Mouse (Mus musculus) adrenal gland, adult 18-20 months (tissue): ENCODE results near the gene Rilp. TPM values are rescaled to one million over a fixed set of nuclear protein-coding genes. Genes with fewer than 3 reads are reported as not detected.
"Not testable (repeated sequence)": the region's sequence is repeated elsewhere in the genome, so short reads cannot be mapped to it uniquely, and the experiment has no call there.

Source experiments
- DNase-seq, 2 experiments: peaks; one replicate each; pipeline ENCODE4 v3.0.0; 2021 to 2022; ENCODE audit warnings: low spot score in 2 of 2
- microRNA-seq, 2 experiments: library from miRNA; unstranded; fragments of <30 nt; microRNA quantifications; one replicate each; pipeline ENCODE4 v1.2.0; 2021; ENCODE audit warnings: borderline number of aligned reads in 2 of 2
- total RNA-seq, 2 experiments: library from RNA; stranded (reverse); gene quantifications; 1 replicate in 1 of 2; 2 replicates in 1 of 2; pipeline ENCODE4 v1.2.3; 2021

The Rilp gene
- total RNA-seq, 2 experiments from 2014 or later: 11.5 to 20.8 TPM

DNA sequence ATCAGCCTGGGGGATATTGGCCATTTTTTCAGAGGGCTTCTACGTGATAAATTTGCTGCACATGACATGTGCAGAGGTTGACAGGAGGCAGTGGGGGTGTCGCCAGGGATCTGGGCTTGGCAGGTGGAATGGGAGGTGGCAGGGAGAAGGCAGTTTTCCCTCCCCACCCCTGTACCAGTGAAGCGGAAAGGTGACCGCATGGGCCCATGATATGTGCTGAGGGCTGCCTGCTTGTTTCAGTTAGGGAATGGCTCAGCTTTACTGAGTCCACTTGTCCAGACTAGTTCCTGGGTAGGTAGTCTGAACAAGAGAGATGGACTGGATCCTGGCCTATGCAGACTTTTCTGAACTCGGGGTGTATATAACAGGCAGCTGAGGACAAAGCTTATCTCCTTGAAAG, 41.4 kb downstream of the Rilp start:
- no peak for DNase-seq

DNA sequence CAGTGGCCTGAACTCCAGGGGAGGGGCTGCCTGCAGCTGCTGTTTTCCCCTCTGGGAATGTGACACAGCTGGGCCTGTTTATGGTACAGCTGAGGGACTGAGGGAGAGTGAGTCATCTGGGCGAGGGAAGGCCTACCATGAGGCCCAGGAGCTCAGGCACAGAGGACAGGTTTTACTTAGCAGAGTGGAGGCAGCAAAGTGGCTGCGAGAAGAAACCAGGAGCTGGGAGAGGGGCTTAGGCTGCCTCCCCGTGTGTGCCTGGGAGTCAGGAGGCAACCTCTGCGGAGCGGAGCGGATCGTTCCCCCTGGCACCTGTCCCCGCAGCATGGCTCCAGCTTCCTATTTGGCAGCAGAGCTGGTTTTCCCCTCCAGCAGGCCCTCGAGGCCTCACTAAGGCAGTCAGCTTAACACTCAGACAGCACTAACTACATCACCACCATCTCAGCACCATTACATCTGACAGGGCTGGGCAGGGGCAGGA, 42.1 kb downstream of the Rilp start:
- no peak for DNase-seq

DNA sequence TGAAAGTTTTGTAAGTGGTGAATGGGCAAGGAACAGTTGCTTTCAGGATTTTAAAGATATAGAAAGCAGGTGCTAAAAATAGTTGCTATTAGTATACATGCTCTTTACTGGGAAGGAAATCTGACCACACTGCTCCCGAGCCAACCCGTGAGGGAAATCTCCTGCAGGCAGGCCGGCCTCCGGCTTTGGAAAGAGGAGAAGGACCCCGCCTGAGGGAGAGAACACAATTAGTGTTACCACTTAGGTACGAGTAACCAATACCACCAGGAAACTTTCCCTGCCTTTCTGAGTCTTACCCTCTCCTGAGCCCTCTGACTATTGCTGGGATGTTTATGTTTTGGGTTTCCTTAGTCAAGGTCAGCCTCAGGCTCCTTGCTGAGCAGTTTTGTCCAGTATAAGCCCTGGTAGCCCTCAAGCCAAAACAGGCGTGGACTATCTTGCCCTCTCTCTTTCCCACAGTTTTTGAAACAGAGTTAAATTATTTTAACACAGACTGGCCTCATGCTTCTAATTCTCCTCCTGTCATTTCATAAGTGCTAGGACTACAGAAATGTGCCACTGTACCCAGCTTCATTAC, 43.1 kb downstream of the Rilp start:
- no peak for DNase-seq

DNA sequence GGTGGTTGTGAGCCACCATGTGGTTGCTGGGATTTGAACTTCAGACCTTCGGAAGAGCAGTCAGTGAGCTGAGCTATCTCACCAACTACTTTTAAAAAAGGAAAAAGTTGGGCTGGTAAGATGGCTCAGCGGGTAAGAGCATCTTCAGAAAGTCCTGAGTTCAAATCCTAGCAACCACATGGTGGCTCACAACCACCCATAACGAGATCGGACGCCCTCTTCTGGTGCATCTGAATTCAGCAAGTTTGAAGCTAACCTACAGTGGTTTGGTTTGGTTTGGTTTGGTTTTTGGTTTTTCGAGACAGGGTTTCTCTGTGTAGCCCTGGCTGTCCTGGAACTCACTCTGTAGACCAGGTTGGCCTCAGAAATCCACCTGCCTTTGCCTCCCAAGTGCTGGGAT, 46.1 kb downstream of the Rilp start:
- DNase-seq: not testable (repeated sequence)

DNA sequence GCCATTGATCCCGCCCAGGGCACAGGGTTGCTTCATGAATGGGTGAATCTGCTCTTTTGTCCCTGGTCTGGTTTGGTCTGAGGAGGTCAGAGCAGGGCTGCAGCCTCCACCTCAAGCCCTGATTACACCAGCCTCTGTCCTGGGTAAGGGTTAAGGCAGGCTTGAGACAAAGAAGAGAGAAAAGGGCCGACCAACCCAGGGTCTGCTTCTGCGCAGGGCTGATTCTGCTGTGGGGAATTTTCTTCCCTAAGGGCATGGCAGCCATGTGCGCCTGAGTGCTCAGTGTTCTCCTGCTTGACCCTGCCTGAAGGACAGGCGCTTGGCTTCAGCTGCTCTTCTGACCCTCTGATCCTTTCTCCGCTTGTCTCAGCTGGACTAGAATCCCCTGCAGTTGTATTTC, 47.2 kb downstream of the Rilp start:
- DNase-seq: no peak

DNA sequence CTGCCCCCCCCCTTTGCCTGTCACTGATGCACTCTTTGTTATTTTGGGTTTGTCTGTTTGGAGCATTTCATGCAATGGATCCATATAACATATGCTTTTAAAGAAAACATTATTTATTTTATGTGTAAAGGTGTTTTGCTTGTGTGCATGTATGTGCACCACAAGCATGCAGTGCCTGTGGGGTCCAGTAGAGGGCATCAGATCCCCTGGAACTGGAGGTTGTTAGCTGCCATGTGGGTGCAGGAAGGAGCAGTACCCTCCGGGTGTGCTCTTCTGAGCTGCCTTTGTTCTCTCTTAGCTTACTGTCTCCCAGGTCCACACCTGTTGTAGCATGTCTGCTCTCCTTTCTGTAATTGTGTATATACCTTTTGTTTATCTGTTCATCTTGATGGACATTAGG, 48.2 kb downstream of the Rilp start:
- DNase-seq: no peak

DNA sequence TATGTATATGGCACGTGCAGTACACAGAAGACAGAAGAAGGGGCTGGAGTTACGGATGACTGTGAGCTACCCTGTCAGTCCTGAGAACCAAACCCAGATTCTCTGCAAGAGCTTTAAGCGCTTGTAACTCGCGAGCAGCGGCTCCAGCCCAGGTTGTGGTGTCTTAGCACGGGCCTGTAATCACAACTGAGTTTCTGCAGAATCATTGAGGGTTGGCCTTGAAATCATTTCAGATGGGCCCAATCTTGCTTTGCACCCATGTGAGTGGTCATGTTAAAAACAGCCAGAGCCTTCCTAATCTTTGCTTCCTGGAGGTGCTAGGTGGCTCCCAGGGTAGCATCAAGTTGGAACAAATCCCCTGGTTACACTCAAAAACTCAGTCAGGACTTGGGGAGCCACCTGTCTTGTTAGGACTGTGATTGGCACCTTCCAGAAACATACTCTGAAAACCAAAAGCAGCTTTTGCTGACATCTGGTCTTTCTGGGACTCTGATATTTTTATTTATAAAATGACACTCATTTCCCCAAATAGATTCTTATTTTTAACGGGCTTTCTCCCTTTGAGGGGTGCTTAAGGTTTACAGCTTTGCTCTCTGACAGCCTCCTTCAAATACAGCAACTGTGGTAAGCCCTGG, 50.1 kb downstream of the Rilp start:
- DNase-seq: no peak

DNA sequence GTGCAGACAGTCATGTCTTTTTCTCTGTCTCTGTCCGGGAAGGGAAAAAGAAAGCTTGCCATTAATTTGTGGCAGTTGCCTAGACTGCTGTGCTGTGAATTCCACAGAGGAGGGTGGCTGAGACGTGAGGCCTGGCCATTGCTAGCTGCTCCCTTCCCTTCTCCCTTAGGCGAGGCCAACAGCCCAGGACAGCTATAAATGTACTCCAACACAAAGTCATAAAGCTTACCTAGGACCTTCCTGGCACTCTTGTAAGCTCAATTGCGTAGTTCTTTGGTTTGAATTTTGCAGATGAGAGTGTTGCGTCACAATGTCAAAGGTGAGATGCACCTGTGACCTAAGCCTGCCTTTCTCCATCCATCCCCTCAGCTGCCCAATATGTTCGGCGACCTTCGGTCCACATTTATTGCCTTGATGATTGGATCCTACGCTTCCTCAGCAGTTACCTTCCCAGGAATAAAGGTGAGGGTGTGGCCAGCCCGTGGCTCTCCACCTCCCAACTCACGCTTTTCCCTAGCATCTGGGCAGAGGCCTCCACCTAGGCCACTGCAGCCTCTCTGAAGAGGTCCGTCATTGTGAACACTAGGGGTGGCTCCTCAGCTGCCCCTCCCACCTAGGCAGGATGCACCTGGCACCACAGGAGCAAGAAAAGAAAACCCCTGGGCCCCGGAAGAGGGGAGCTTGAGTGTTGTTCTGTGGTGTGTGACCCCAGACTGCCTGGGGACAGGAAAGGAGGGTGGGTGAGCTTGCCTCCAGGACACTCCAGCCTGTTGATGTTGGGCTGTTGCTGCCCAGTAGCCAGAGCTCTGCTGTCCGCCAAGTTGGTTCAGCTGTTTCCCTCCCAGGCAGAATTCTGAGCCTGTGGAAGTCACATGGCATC, 50.9 kb downstream of the Rilp start:
- peak in 1 of 2 experiments; percentile 15 for DNase-seq

DNA sequence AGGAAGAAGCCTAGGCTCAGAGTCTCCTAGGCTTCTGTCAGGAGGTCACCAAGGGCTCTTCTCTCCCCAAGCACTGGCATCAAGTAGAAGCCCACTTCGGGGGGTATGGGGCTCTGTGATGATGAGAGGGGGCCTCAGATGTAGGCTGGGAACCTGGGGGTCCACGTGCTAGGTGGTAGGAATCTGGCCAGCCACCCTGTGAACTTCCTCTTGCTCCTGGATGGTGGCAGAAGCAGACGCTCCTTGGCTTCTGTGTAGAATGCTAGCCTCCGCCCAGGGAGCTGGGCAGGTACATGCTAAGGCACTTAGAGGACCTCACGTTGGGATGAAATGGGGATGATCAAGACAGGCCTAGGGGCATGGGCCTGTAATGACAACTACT, 51.5 kb downstream of the Rilp start:
- DNase-seq: peak in 1 of 2 experiments; percentile 18

Small RNAs within 50 kb of the gene (microRNA-seq; reads per million reads assigned to microRNA genes)
- 8,635 to 19,511 reads per million in 2 experiments for gene Mir22
- gene Mir3971: 0 reads per million in 2 experiments

Other genes with a start within 250 kb of the Rilp start
- 10 to 100 TPM; 39.7 to 42.2 TPM for gene Rpa1, start 161.8 kb upstream of the Rilp start, total RNA-seq
- 1 to 10 TPM; 6.6 to 7.9 TPM for gene Smyd4, start 161.7 kb upstream of the Rilp start, total RNA-seq
- gene Serpinf1, start 87.4 kb upstream of the Rilp start, total RNA-seq: 10 to 100 TPM; 13.7 to 28.0 TPM
- not detected for gene Serpinf2, start 70.5 kb upstream of the Rilp start, total RNA-seq
- gene Wdr81, start 55.4 kb upstream of the Rilp start, total RNA-seq: 10 to 100 TPM; 11.5 to 15.3 TPM
- 1 to 10 TPM; 8.1 to 9.1 TPM for gene Tlcd2, start 48.4 kb upstream of the Rilp start, total RNA-seq
- 100 to 1,000 TPM; 118 to 147 TPM for gene Prpf8, start 23.3 kb upstream of the Rilp start, total RNA-seq
- gene Scarf1, start 3.4 kb downstream of the Rilp start, total RNA-seq: 1 to 10 TPM; 7.5 TPM
- 10 to 100 TPM; 22.8 to 29.1 TPM for gene Slc43a2, start 21.6 kb downstream of the Rilp start, total RNA-seq
- gene Pitpna, start 78.0 kb downstream of the Rilp start, total RNA-seq: 100 to 1,000 TPM; 152 to 175 TPM
- gene Inpp5k, start 120.9 kb downstream of the Rilp start, total RNA-seq: 10 to 100 TPM; 24.9 to 36.9 TPM
- gene Myo1c, start 140.4 kb downstream of the Rilp start, total RNA-seq: 100 to 1,000 TPM; 144 to 160 TPM
- gene Crk, start 169.2 kb downstream of the Rilp start, total RNA-seq: 100 to 1,000 TPM; 115 to 132 TPM
- gene Ywhae, start 222.8 kb downstream of the Rilp start, total RNA-seq: 100 to 1,000 TPM; 639 to 647 TPM